Mouse (Mus musculus) heart, embryonic 11.5 days (tissue): ENCODE results near the gene Akr7a5. TPM values are rescaled to one million over a fixed set of nuclear protein-coding genes. Genes with fewer than 3 reads are reported as not detected.

Experiments
- ATAC-seq: fragments of 200-750 bp; cut with Nextera tagmentation; replicated peaks from 2 replicates; pipeline ENCODE4 v1.8.0; 2017; ENCODE audit warnings: moderate library complexity; ENCODE audit not compliant: insufficient number of reproducible peaks, low FRiP score, low TSS enrichment
- H3K27ac ChIP-seq: fragments of 300-500 bp; sonication (generic); 2 replicates; pipeline ENCODE4 v1.5.1; 2014; ENCODE audit warnings: mild to moderate bottlenecking, low read depth, low read length
- H3K27me3 ChIP-seq: fragments of 300-500 bp; sonication (generic); 2 replicates; pipeline ENCODE4 v1.6.1; 2014; ENCODE audit warnings: mild to moderate bottlenecking, low read length, mixed read lengths; ENCODE audit not compliant: control insufficient read depth, insufficient read depth
- H3K36me3 ChIP-seq: fragments of 300-500 bp; sonication (generic); 2 replicates; pipeline ENCODE4 v1.6.1; 2014; ENCODE audit warnings: mild to moderate bottlenecking, low read length, moderate library complexity, mixed read lengths; ENCODE audit not compliant: control insufficient read depth, insufficient read depth
- H3K4me1 ChIP-seq: fragments of 300-500 bp; sonication (generic); 2 replicates; pipeline ENCODE4 v1.6.1; 2014; ENCODE audit warnings: low read length; ENCODE audit not compliant: control insufficient read depth, insufficient read depth
- H3K4me2 ChIP-seq: fragments of 300-500 bp; sonication (generic); 2 replicates; pipeline ENCODE4 v1.6.1; 2014; ENCODE audit warnings: mild to moderate bottlenecking, moderate library complexity
- H3K4me3 ChIP-seq: fragments of 300-500 bp; sonication (generic); 2 replicates; pipeline ENCODE4 v1.5.1; 2014; ENCODE audit warnings: low read depth, low read length
- H3K9ac ChIP-seq: fragments of 300-500 bp; sonication (generic); 2 replicates; pipeline ENCODE4 v1.6.1; 2014; ENCODE audit warnings: mild to moderate bottlenecking, low read depth, low read length, moderate library complexity
- H3K9me3 ChIP-seq: fragments of 300-500 bp; sonication (generic); replicated peaks from 2 replicates; pipeline ENCODE4 v1.6.1; 2016; ENCODE audit warnings: low read length; ENCODE audit not compliant: control insufficient read depth
- WGBS: fragments of 180-500 bp; shearing (Covaris S2); extraction: QIAGEN DNeasy Blood & Tissue Kit; methylation state at CpG from one replicate; pipeline ENCODE4 v1.1.7; 2014; ENCODE audit not compliant: insufficient replicate concordance; 5-methylcytosine and 5-hydroxymethylcytosine counted together
- polyA plus RNA-seq: library from polyadenylated mRNA; unstranded; fragments of >200 nt; fragmentation: Nextera tagmentation; extraction: Ambion mirVana; gene quantifications from 2 replicates; pipeline ENCODE4 v1.2.1, GENCODE M21; 2014

The Akr7a5 gene
- polyA plus RNA-seq, 1 experiment from 2014 or later: 53.7 TPM

- Histone ChIP-seq H3K27ac (peak overlapping the region; percentile 70), H3K27me3 (peaks cover 15% of the 10 kb centered on the region), H3K4me3 (no peak overlapping the region), H3K4me2 (peak overlapping the region; percentile 34; the same call in 1 of the 2 replicates), H3K9me3 (no peaks in the 10 kb centered on the region), H3K9ac (no peak overlapping the region), H3K4me1 (no peaks in the 10 kb centered on the region), H3K36me3 (no peaks in the 10 kb centered on the region)
- no peak for ATAC-seq
- WGBS: 56% methylated on average over 8 of the region's 9 CpGs
Measured at GRCm38 (mm10) chr4:139334631-139335295, 24.2 kb downstream of the Akr7a5 start.

DNA sequence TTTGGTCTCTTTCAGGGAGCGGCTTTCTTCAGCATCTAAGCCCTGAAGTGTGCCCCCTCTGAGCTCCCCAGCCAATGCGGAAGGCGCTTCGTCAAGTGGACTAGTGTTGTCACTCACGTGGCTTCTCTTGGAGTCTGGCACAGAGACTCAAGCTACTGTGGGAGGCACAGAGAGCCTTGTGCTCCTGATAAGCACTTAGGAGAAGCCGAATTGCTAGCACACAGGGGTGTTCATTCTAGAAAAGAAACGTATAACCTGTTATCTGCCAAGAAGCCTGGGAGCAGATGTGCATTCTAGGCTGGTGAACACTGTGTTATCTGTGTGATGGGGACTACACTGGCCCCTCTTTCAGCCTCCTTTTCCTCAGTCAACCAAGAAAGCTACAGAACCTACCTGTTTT is 25.0 kb downstream of the Akr7a5 start:
- peaks cover 15% of the 10 kb centered on the region for H3K27me3 ChIP-seq
- H3K4me1 ChIP-seq: no peaks in the 10 kb centered on the region
- H3K9ac ChIP-seq: no peak overlapping the region
- H3K27ac ChIP-seq: peak overlapping the region; percentile 70
- 34% methylated on average over 7 of the region's 7 CpGs for WGBS
- H3K4me3 ChIP-seq: no peak overlapping the region
- H3K36me3 ChIP-seq: no peaks in the 10 kb centered on the region
- peak; percentile 64; the same call in 1 of the 2 replicates for ATAC-seq
- no peaks in the 10 kb centered on the region for H3K9me3 ChIP-seq
- peak overlapping the region; percentile 34 for H3K4me2 ChIP-seq

GRCm38 (mm10) chr4:139336822-139337483 is 26.4 kb downstream of the Akr7a5 start:
- no peaks in the 10 kb centered on the region for H3K36me3 ChIP-seq
- peak overlapping the region; percentile 37 for H3K4me3 ChIP-seq
- WGBS: 10% methylated on average over 24 of the region's 24 CpGs
- H3K27me3 ChIP-seq: peaks cover 11% of the 10 kb centered on the region
- peak; percentile 74 for ATAC-seq
- peak overlapping the region; percentile 69 for H3K4me2 ChIP-seq
- H3K27ac ChIP-seq: peak overlapping the region; percentile 62; the same call in 1 of the 2 replicates
- H3K9me3 ChIP-seq: no peaks in the 10 kb centered on the region
- peak overlapping the region; percentile 56; the same call in 1 of the 2 replicates for H3K9ac ChIP-seq
- H3K4me1 ChIP-seq: no peaks in the 10 kb centered on the region

DNA sequence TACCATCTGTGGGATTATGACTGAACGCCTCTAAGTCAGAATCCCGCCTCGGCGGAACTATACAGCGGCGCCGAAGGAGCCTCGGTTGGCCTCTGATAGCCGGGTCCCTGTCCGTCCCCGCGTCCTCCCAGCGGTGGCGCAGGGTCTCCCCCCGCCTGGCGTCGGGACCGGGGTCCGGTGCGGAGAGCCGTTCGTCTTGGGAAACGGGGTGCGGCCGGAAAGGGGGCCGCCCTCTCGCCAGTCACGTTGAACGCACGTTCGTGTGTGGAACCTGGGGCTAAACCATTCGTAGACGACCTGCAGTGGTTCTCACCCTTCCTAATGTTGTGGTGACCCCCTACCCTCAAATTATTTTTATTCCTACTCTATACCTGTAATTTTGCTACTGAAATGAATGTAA is 27.6 kb downstream of the Akr7a5 start:
- Histone ChIP-seq H3K9ac (no peak overlapping the region), H3K27me3 (peaks cover 10% of the 10 kb centered on the region), H3K27ac (no peak overlapping the region), H3K9me3 (no peaks in the 10 kb centered on the region), H3K4me2 (no peak overlapping the region), H3K4me1 (no peaks in the 10 kb centered on the region), H3K4me3 (no peak overlapping the region), H3K36me3 (no peaks in the 10 kb centered on the region)
- 38% methylated on average over 33 of the region's 33 CpGs for WGBS
- no peak for ATAC-seq

DNA sequence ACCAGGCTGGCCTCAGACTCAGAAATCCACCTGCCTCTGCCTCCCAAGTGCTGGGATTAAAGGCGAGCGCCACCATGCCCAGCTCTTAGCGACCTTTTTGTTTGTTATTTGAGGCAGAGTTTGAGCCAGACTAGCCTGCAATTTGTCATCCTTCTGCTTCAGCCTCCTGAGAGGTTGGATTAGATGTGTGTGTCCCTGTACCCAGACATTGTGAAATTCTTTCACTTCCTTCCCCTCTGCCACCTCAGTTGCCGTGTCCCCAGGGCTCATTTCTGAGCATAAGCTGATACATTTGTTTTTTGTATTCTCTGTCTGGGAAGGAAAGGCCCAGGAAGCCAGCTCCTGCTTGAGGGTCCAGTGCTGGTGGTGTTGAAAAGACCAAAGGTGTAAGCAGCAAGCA is 30.3 kb downstream of the Akr7a5 start:
- Histone ChIP-seq H3K4me2 (no peak overlapping the region), H3K4me1 (no peaks in the 10 kb centered on the region), H3K9me3 (no peaks in the 10 kb centered on the region), H3K4me3 (no peak overlapping the region), H3K36me3 (no peaks in the 10 kb centered on the region), H3K27ac (no peak overlapping the region), H3K9ac (no peak overlapping the region), H3K27me3 (peaks cover 6% of the 10 kb centered on the region; the same call in 1 of the 2 replicates)
- ATAC-seq: no peak
- 69% methylated on average over 4 of the region's 4 CpGs for WGBS

DNA sequence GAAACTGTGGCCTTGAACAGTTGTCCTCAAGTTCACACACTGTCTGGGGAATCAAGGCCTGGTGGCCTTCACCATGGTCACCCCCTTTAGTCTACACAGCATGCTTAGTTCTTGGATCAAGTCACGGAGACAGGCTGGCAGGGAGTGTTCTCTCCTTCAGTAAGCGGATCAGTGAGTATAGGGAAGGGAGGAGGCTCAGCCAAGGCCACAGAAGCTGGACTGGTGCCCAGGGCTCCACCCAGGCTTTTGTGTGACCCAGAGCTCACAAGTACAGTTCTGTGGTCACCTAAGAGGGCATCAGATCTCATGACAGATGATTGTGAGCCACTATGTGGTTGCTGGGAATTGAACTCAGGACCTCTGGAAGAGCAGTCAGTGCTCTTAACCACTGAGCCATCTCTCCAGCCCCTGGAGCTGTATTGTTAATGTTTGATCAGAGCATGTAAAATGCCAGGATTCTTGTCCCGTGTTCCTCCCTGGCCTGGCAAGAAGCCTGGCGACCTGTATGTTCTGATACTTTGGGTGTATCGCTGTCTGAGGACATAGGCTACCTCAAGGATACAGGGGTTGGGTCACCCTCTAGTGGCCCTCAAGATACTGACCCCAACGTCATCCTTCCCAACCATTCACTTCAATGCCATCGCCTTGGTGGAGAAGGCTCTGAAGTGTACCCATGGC is 31.2 kb downstream of the Akr7a5 start:
- H3K9ac ChIP-seq: no peak overlapping the region
- ATAC-seq: no peak
- H3K36me3 ChIP-seq: no peaks in the 10 kb centered on the region
- WGBS: 72% methylated on average over 7 of the region's 7 CpGs
- peaks cover 6% of the 10 kb centered on the region; the same call in 1 of the 2 replicates for H3K27me3 ChIP-seq
- no peak overlapping the region for H3K27ac ChIP-seq
- no peak overlapping the region for H3K4me3 ChIP-seq
- no peak overlapping the region for H3K4me2 ChIP-seq
- no peaks in the 10 kb centered on the region for H3K9me3 ChIP-seq
- H3K4me1 ChIP-seq: no peaks in the 10 kb centered on the region

DNA sequence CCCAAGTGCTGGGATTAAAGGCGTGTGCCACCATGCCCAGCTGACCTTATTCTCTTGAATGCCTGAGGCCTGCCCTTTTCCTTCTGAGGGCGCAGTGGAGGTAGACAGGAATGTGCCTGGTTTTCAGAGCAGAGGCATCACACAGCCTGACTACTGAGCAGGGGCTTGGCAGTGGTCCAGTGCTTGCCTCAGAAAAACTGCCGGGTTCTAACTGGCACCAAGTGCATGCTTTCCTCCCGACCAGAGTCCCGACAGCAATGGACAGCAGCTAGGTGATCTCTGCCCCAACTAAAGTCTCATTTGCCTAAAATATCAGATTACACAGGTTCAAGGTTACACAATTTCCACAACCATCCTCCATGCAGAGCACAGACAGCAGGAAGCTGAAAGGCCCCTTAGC is 33.2 kb downstream of the Akr7a5 start:
- H3K9me3 ChIP-seq: no peaks in the 10 kb centered on the region
- H3K36me3 ChIP-seq: peaks cover 11% of the 10 kb centered on the region
- no peak for ATAC-seq
- WGBS: 62% methylated on average over 5 of the region's 5 CpGs
- no peak overlapping the region for H3K9ac ChIP-seq
- no peak overlapping the region for H3K4me3 ChIP-seq
- no peak overlapping the region for H3K27ac ChIP-seq
- no peak overlapping the region for H3K4me2 ChIP-seq
- no peaks in the 10 kb centered on the region for H3K27me3 ChIP-seq
- no peaks in the 10 kb centered on the region for H3K4me1 ChIP-seq

GRCm38 (mm10) chr4:139345416-139346019 is 35.0 kb downstream of the Akr7a5 start:
- Histone ChIP-seq H3K27me3 (no peaks in the 10 kb centered on the region), H3K27ac (no peak overlapping the region), H3K9ac (no peak overlapping the region), H3K36me3 (peaks cover 16% of the 10 kb centered on the region), H3K4me1 (no peaks in the 10 kb centered on the region; the same call in 1 of the 2 replicates), H3K4me2 (no peak overlapping the region), H3K4me3 (no peak overlapping the region), H3K9me3 (no peaks in the 10 kb centered on the region)
- WGBS: 82% methylated on average over 23 of the region's 23 CpGs
- ATAC-seq: no peak
